Mouse (Mus musculus) cortical plate, adult 2 months (tissue): Measurements from ENCODE around the gene Tmcc2.

Experiments used
- CTCF ChIP-seq: fragments of 200-500 bp; IDR thresholded peaks from 2 replicates; pipeline ENCODE4 v1.5.1; 2011; ENCODE audit warnings: mild to moderate bottlenecking, control low read depth, low read length; ENCODE audit not compliant: insufficient read depth; ENCODE audit errors: extremely low read depth
- POLR2A ChIP-seq: fragments of 200-500 bp; IDR thresholded peaks from 2 replicates; pipeline ENCODE4 v1.6.1; 2011; ENCODE audit warnings: mild to moderate bottlenecking, low read length, control low read depth; ENCODE audit not compliant: insufficient read depth; ENCODE audit errors: extremely low read depth

GRCm38 (mm10) chr1:132372354-132372753 is 18.7 kb downstream of the Tmcc2 start:
- TF ChIP-seq POLR2A (no peak), CTCF (no peak)
